Mouse (Mus musculus) small intestine, adult 2 months (tissue): Measurements from ENCODE around the gene Bspry.

ENCODE experiments used
- CTCF ChIP-seq: fragments of 200-500 bp; IDR thresholded peaks from 2 replicates; pipeline ENCODE4 v1.5.1; 2012; ENCODE audit warnings: low read depth, mild to moderate bottlenecking, control low read depth, inconsistent platforms, low read length, moderate library complexity, mixed read lengths; ENCODE audit not compliant: insufficient replicate concordance, insufficient read length; ENCODE audit errors: extremely low read depth
- POLR2A ChIP-seq: fragments of 200-500 bp; IDR thresholded peaks from 2 replicates; pipeline ENCODE4 v1.6.1; 2012; ENCODE audit warnings: low read depth, mild to moderate bottlenecking, control low read depth, inconsistent platforms, low read length, moderate library complexity

- no peak for TF ChIP-seq CTCF
- no peak for TF ChIP-seq POLR2A
Measured at GRCm38 (mm10) chr4:62526256-62526655, 46.4 kb downstream of the Bspry start.
